Mouse (Mus musculus): ENCODE measurements around the gene Borcs7.

- TF ChIP-seq CTCF (IDR thresholded peaks at IDR 0.05; ENCODE audit: control insufficient read depth, insufficient read depth, insufficient replicate concordance, low read depth, low read length) (no peak), POLR2A (IDR thresholded peaks at IDR 0.05; ENCODE audit: control insufficient read depth, low read depth, low read length) (no peak)
Measured at GRCm38 (mm10) chr19:46679720-46680383, 9.9 kb upstream of the Borcs7 start.
